Mouse (Mus musculus): Measurements from ENCODE around the gene Zhx3. TPM values are rescaled to one million over a fixed set of nuclear protein-coding genes. Genes with fewer than 3 reads are reported as not detected.

Zhx3 gene
- polyA plus RNA-seq, 1 experiment from 2014 or later = 15.5 TPM

DNA sequence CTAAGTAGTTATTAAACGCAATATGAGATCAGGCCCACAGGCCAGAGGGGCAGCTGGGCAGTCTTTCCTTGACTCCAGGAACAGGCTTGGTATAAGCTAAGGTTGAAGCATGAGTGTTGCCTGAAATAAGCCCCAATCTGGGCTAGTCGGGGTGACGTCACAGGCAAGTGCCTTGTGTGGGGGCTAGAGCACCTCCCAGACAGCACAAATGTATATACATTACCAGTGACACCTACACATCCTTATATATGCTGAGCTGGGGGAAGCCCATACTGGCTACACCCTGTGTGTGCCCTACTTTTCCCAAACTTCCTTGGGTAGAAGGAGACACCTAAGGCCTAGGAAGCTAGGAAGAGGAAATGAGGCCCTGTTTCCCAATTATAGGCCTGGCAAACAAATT lies 143.8 kb downstream of the Zhx3 start:
- no peak overlapping the region for H3K4me3 ChIP-seq (ENCODE audit: low read depth, low read length)
- no peak for ATAC-seq (ENCODE audit: low read depth)
- no peak overlapping the region for H3K27ac ChIP-seq (ENCODE audit: low read depth, low read length)
- H3K36me3 ChIP-seq (ENCODE audit: control insufficient read depth, insufficient read depth, low read length) = peaks cover 4% of the 10 kb centered on the region
- no peaks in the 10 kb centered on the region for H3K9me3 ChIP-seq (ENCODE audit: control insufficient read depth, low read length)
- H3K27me3 ChIP-seq (ENCODE audit: control insufficient read depth, insufficient read depth, low read length) = no peaks in the 10 kb centered on the region
- H3K4me1 ChIP-seq (ENCODE audit: control insufficient read depth, insufficient read depth, low read length) = peaks cover 20% of the 10 kb centered on the region
- H3K9ac ChIP-seq (replicated peaks; ENCODE audit: low read depth, low read length) = no peak overlapping the region
- WGBS = 96% methylated on average over 3 of the region's 3 CpGs
- no peak overlapping the region for H3K4me2 ChIP-seq (ENCODE audit: low read depth, low read length)

DNA sequence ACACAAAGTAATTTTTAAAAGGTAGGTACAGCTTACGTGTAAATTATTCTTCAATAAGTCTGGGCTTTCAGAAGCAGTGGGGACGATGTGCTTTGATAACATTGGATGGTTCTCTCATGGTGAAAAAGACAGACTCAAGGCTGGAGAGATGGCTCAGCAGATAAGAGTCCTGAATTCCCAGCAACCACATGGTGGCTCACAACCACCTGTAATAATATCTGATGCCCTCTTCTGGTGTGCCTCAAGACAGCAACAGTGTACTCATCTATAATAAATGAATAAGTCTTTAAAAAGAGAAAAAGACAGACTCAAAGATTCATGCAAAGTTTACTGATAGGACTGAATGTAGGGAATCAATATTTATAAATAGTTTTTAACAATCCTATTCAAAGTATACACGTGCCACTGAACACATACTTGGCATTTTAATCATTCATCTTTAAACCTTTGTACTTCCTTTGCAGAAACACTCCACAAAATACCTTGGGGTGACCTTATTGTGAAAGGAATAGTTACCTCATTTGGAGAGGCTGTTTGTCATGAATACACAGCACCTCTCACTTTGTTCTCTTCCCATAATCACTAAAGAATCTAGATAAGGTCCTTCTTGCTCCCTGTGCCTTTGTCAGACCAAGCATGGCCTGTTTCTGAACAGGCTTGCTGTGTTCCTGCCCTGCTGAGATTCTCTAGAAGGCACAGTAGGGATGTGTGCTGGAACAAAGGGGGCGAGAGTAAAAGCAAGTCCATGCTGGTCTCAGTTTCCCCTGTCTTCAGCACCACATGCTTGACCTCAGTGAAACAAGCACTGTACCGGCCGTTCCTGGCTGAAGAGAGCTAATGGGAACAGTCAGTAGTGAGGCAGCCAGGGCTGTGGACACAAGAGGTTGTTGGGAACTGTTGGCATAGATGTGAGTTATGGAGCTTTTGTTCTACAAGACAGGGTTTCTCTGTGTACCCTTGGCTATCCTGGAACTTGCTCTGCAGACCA lies 146.6 kb downstream of the Zhx3 start:
- no peak for ATAC-seq (ENCODE audit: low read depth)
- Histone ChIP-seq H3K27ac (ENCODE audit: low read depth, low read length) (no peak overlapping the region), H3K36me3 (ENCODE audit: control insufficient read depth, insufficient read depth, low read length) (peaks cover 28% of the 10 kb centered on the region), H3K4me2 (ENCODE audit: low read depth, low read length) (no peak overlapping the region), H3K9ac (replicated peaks; ENCODE audit: low read depth, low read length) (no peak overlapping the region), H3K9me3 (ENCODE audit: control insufficient read depth, low read length) (no peaks in the 10 kb centered on the region), H3K4me3 (ENCODE audit: low read depth, low read length) (no peak overlapping the region), H3K4me1 (ENCODE audit: control insufficient read depth, insufficient read depth, low read length) (peaks cover 5% of the 10 kb centered on the region; the same call in 1 of the 2 replicates), H3K27me3 (ENCODE audit: control insufficient read depth, insufficient read depth, low read length) (no peaks in the 10 kb centered on the region)
- 81% methylated on average over 6 of the region's 6 CpGs for WGBS

DNA sequence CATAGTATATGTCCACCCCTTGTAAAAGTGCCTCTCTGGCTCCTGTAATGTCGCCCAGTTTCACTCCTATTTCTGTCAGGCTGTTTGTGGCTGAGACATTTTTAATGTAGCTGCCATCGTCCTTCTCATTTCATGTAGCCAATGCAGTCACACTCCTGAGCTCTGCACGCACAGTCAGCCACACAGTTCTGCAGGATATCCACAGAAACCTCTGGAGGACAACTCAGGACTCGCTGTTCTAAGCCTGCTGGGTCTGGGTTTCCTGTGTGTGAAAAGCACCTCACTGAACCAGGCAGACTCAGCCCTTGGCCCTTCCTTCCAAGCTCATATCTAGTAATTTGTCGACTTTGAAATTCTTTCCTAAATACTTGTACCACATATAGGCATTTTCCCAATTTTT lies 148.3 kb downstream of the Zhx3 start:
- Histone ChIP-seq H3K27me3 (ENCODE audit: control insufficient read depth, insufficient read depth, low read length) (no peaks in the 10 kb centered on the region), H3K27ac (ENCODE audit: low read depth, low read length) (no peak overlapping the region), H3K4me2 (ENCODE audit: low read depth, low read length) (no peak overlapping the region), H3K36me3 (ENCODE audit: control insufficient read depth, insufficient read depth, low read length) (peaks cover 38% of the 10 kb centered on the region), H3K9me3 (ENCODE audit: control insufficient read depth, low read length) (no peaks in the 10 kb centered on the region), H3K4me1 (ENCODE audit: control insufficient read depth, insufficient read depth, low read length) (no peaks in the 10 kb centered on the region), H3K9ac (replicated peaks; ENCODE audit: low read depth, low read length) (no peak overlapping the region), H3K4me3 (ENCODE audit: low read depth, low read length) (no peak overlapping the region)
- ATAC-seq (ENCODE audit: low read depth) = no peak
- WGBS = 94% methylated on average over 5 of the region's 5 CpGs

DNA sequence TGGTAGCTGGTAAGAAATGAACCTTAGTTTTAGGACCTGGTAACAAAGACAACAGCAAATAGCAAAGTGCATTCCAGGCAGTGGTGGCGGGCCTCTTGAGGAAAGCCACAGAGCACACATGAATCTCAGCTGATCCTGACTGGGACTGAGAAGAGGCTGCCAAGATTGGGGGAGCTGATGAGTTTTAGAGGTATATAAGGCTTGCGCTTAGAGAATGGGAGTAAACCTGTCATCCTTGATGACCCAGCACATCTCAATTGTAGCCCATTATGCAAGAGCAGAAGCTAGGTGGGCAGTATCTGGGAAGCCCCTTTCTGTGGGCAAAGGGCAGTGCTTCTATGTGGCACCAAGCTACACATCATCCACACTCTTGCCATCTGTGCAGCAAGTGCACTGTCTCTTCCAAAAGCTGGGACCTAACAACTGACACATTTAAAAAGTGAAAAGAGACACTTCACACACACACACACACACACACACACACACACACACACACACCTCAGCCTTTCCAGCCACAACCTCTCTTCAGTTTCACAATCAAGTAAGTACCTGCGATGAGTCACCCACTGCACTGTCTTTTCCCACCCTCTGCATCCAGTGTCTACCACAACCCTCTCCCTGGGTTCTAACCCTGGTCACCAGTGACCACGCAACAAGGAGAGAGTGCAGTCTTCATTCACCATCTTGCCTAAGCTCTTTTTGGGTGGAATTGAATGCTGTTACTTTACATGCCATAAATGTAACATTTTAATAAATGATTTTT lies 149.0 kb downstream of the Zhx3 start:
- Histone ChIP-seq H3K4me3 (ENCODE audit: low read depth, low read length) (no peak overlapping the region), H3K4me2 (ENCODE audit: low read depth, low read length) (no peak overlapping the region), H3K9ac (replicated peaks; ENCODE audit: low read depth, low read length) (no peak overlapping the region), H3K4me1 (ENCODE audit: control insufficient read depth, insufficient read depth, low read length) (no peaks in the 10 kb centered on the region), H3K36me3 (ENCODE audit: control insufficient read depth, insufficient read depth, low read length) (peaks cover 41% of the 10 kb centered on the region), H3K27me3 (ENCODE audit: control insufficient read depth, insufficient read depth, low read length) (no peaks in the 10 kb centered on the region), H3K9me3 (ENCODE audit: control insufficient read depth, low read length) (no peaks in the 10 kb centered on the region), H3K27ac (ENCODE audit: low read depth, low read length) (no peak overlapping the region)
- 97% methylated on average over 4 of the region's 4 CpGs for WGBS
- ATAC-seq (ENCODE audit: low read depth) = no peak

DNA sequence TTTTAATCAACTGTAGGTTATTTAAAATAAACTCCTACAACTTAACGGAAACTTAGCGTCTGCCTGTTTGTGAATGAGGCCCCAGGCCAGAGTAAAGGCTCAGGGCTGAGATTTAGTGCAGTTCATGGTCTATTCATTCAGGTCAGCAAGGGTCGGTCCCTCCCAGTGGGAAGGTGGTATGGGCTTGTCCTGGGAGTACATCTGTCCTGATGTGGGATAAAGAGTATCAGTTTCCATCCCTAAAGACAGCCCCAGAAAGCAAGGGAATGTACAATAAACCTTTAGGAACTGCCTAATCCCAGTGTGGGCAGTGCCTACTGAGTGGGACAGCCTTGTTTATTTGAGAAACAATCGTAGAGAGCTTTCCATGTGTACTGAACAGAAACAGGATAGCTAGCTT lies 150.1 kb downstream of the Zhx3 start:
- Histone ChIP-seq H3K36me3 (ENCODE audit: control insufficient read depth, insufficient read depth, low read length) (peaks cover 51% of the 10 kb centered on the region), H3K27ac (ENCODE audit: low read depth, low read length) (no peak overlapping the region), H3K4me2 (ENCODE audit: low read depth, low read length) (no peak overlapping the region), H3K9ac (replicated peaks; ENCODE audit: low read depth, low read length) (no peak overlapping the region), H3K27me3 (ENCODE audit: control insufficient read depth, insufficient read depth, low read length) (no peaks in the 10 kb centered on the region), H3K4me3 (ENCODE audit: low read depth, low read length) (no peak overlapping the region), H3K9me3 (ENCODE audit: control insufficient read depth, low read length) (no peaks in the 10 kb centered on the region), H3K4me1 (ENCODE audit: control insufficient read depth, insufficient read depth, low read length) (no peaks in the 10 kb centered on the region)
- 74% methylated on average over 4 of the region's 4 CpGs for WGBS
- ATAC-seq (ENCODE audit: low read depth) = no peak

DNA sequence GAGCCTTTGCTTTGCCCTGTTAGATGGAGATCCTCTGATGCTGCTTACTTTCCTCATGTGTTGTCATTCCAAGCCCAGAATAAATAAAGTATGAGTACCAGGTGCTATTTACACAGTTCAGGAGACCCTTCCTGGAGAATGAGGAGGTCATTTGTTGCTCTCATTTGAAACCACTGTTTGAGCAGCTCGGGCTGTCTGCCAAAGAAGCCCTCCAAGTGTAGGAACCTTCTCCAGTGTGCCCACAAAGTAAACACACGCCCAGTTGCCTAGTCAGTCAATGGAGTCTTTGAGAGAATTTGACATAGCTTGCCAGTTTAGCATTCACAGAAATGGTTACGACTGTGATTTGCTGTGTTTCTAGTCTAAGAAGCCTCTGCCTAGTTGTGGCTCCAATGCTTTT lies 154.0 kb downstream of the Zhx3 start:
- H3K4me1 ChIP-seq (ENCODE audit: control insufficient read depth, insufficient read depth, low read length) = no peaks in the 10 kb centered on the region
- H3K4me3 ChIP-seq (ENCODE audit: low read depth, low read length) = no peak overlapping the region
- H3K9ac ChIP-seq (replicated peaks; ENCODE audit: low read depth, low read length) = no peak overlapping the region
- ATAC-seq (ENCODE audit: low read depth) = no peak
- no peak overlapping the region for H3K4me2 ChIP-seq (ENCODE audit: low read depth, low read length)
- WGBS = 79% methylated on average over 3 of the region's 3 CpGs
- H3K27me3 ChIP-seq (ENCODE audit: control insufficient read depth, insufficient read depth, low read length) = no peaks in the 10 kb centered on the region
- H3K36me3 ChIP-seq (ENCODE audit: control insufficient read depth, insufficient read depth, low read length) = peaks cover 72% of the 10 kb centered on the region
- H3K9me3 ChIP-seq (ENCODE audit: control insufficient read depth, low read length) = no peaks in the 10 kb centered on the region
- no peak overlapping the region for H3K27ac ChIP-seq (ENCODE audit: low read depth, low read length)

DNA sequence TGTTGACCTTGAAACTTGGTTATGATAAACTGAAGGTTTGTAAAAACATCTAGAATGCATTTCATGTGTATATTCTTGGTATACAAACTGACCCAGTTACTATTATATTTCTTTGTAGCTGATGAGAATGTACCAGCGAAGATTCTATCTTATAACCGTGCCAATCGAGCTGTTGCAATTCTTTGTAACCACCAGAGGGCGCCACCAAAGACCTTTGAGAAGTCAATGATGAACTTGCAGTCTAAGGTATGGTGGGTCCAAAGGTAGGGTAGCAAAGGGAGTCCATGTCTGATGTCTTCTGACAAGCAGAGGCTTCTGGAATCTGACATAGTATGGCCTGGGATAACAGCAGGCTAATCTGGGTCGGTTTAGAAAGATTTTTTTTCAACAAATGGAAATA lies 155.5 kb downstream of the Zhx3 start:
- no peaks in the 10 kb centered on the region for H3K4me1 ChIP-seq (ENCODE audit: control insufficient read depth, insufficient read depth, low read length)
- H3K36me3 ChIP-seq (ENCODE audit: control insufficient read depth, insufficient read depth, low read length) = peaks cover 71% of the 10 kb centered on the region
- H3K9ac ChIP-seq (replicated peaks; ENCODE audit: low read depth, low read length) = no peak overlapping the region
- no peak overlapping the region for H3K4me3 ChIP-seq (ENCODE audit: low read depth, low read length)
- no peaks in the 10 kb centered on the region for H3K27me3 ChIP-seq (ENCODE audit: control insufficient read depth, insufficient read depth, low read length)
- 81% methylated on average over 5 of the region's 5 CpGs for WGBS
- no peaks in the 10 kb centered on the region for H3K9me3 ChIP-seq (ENCODE audit: control insufficient read depth, low read length)
- no peak overlapping the region for H3K4me2 ChIP-seq (ENCODE audit: low read depth, low read length)
- H3K27ac ChIP-seq (ENCODE audit: low read depth, low read length) = no peak overlapping the region
- no peak for ATAC-seq (ENCODE audit: low read depth)

DNA sequence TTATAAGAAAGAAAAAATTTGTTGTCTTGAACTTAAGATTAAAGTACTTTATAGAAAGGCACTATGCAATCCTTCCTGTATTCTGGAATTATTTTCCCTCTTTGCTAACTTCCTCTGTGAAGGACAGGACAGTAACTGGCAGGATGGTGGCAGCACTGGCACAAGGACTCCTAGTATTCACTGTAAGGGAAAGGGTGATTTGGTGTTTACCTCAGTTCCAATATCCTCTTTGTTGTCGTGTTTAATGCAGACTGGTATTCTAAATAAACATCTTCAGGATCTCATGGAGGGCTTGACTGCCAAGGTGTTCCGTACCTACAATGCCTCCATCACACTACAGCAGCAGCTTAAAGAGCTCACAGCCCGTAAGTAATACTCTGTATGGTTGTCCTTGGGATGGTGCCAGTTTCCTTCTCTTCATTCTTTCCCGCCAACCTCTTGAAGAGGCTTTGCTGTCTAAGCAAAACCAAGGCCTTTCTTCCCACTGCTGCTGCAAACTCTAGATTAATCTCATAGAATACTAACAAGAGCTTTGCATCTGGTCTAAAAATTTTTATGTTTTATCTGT lies 157.3 kb downstream of the Zhx3 start:
- no peak overlapping the region for H3K9ac ChIP-seq (replicated peaks; ENCODE audit: low read depth, low read length)
- no peak for ATAC-seq (ENCODE audit: low read depth)
- H3K27ac ChIP-seq (ENCODE audit: low read depth, low read length) = no peak overlapping the region
- H3K4me3 ChIP-seq (ENCODE audit: low read depth, low read length) = no peak overlapping the region
- H3K9me3 ChIP-seq (ENCODE audit: control insufficient read depth, low read length) = no peaks in the 10 kb centered on the region
- H3K4me1 ChIP-seq (ENCODE audit: control insufficient read depth, insufficient read depth, low read length) = no peaks in the 10 kb centered on the region
- no peaks in the 10 kb centered on the region for H3K27me3 ChIP-seq (ENCODE audit: control insufficient read depth, insufficient read depth, low read length)
- WGBS = 70% methylated on average over 4 of the region's 4 CpGs
- peaks cover 61% of the 10 kb centered on the region for H3K36me3 ChIP-seq (ENCODE audit: control insufficient read depth, insufficient read depth, low read length)
- no peak overlapping the region for H3K4me2 ChIP-seq (ENCODE audit: low read depth, low read length)

DNA sequence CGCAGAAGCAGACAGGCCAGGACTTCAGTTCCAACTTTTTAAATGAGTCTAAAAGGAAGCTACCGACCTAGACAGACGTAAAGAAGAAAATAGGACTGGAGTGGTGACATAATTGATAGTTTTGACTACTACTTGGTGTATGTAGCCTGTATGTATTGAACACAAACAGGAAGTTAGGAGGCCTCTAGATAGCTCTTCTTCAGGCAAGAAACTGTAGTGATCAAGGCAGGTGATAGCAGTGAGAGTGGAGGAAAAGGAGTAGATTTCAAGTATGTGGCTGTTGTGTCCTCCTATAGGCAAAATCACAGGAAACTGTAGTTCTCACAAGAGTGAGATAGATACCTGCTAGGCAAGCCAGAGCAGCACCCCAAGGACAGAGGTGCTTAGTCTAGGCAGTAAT lies 165.1 kb downstream of the Zhx3 start:
- no peak for ATAC-seq (ENCODE audit: low read depth)

More for the DNA sequence above, 165.1 kb downstream of the Zhx3 start:
- 79% methylated on average over 3 of the region's 3 CpGs for WGBS
- Histone ChIP-seq H3K27ac (ENCODE audit: low read depth, low read length) (no peak overlapping the region), H3K9me3 (ENCODE audit: control insufficient read depth, low read length) (no peaks in the 10 kb centered on the region), H3K36me3 (ENCODE audit: control insufficient read depth, insufficient read depth, low read length) (peaks cover 54% of the 10 kb centered on the region), H3K4me1 (ENCODE audit: control insufficient read depth, insufficient read depth, low read length) (no peaks in the 10 kb centered on the region), H3K4me2 (ENCODE audit: low read depth, low read length) (no peak overlapping the region), H3K9ac (replicated peaks; ENCODE audit: low read depth, low read length) (no peak overlapping the region), H3K4me3 (ENCODE audit: low read depth, low read length) (no peak overlapping the region), H3K27me3 (ENCODE audit: control insufficient read depth, insufficient read depth, low read length) (no peaks in the 10 kb centered on the region)

Measured in neural tube, embryonic 14.5 days (tissue).